Mouse (Mus musculus) layer of hippocampus, postnatal 14 days (tissue): ENCODE results near the gene Fyn. TPM values are rescaled to one million over a fixed set of nuclear protein-coding genes. Genes with fewer than 3 reads are reported as not detected.

ENCODE experiments used
- DNase-seq, 2 experiments: peaks; one replicate each; pipeline ENCODE4 v3.0.0; 2021 to 2022; ENCODE audit warnings: low spot score in 2 of 2, mixed read lengths in 1 of 2
- total RNA-seq, 2 experiments: library from RNA; stranded (reverse); gene quantifications; 2 replicates each; pipeline ENCODE4 v1.2.3; 2021

The Fyn gene
- total RNA-seq, 2 experiments from 2014 or later: 260 to 261 TPM

DNA sequence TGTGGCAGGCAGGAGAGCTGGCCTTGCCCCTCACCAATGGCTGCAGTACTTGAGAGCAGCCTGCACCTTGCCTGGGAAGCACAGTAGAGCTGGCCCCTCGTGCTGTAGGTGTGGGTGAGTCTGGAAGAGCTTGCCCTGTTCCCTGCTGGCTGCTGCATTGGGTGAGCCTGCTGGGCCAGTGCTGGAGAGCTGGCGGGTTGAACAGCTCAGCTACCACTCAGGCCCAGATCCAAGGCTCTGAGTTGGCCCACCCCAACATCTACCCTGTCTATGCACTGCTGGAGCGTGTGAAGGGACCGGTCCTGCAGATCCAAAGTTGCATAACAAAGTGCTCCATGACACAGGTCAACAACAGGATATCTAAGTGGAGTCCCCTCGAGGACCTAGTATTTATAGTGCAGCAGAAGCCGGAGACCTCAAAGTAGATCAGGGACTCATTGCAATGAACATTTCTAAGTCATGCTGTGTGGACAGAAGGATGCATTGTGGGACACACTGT, 41.5 kb downstream of the Fyn start:
- no peak for DNase-seq

DNA sequence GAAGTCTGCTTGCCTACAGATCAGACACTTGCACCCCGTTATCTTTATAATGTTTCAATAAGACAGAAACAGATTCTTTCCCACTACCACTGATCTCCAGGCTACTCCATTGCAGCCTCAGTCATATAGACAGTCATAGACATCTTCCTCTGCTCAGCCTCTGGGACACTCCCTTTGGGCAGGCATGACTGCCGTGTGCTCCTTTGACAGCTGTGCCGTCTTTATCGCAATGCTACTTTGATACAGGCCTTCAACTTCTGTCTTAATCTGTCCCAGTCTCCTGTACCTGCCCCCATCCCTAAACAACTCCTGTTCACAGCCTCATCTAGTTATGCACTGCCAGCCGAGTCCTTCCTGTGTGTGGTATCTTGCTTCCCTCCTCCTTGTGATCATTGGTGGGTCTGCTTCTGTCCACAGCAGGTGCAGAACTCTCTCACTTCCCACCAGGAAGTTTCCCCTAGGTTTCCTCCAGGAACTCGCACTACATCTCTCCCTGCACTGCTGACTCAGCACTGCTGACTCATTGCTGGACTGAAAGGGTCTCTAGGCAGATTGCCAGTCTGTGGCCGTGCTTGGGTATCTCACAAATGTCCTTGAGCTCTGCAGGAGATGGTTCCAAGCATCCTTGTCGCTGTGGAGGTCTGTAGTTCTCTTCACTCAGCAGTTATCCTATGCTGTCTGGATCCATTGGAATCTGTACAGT, 43.4 kb downstream of the Fyn start:
- DNase-seq: no peak

DNA sequence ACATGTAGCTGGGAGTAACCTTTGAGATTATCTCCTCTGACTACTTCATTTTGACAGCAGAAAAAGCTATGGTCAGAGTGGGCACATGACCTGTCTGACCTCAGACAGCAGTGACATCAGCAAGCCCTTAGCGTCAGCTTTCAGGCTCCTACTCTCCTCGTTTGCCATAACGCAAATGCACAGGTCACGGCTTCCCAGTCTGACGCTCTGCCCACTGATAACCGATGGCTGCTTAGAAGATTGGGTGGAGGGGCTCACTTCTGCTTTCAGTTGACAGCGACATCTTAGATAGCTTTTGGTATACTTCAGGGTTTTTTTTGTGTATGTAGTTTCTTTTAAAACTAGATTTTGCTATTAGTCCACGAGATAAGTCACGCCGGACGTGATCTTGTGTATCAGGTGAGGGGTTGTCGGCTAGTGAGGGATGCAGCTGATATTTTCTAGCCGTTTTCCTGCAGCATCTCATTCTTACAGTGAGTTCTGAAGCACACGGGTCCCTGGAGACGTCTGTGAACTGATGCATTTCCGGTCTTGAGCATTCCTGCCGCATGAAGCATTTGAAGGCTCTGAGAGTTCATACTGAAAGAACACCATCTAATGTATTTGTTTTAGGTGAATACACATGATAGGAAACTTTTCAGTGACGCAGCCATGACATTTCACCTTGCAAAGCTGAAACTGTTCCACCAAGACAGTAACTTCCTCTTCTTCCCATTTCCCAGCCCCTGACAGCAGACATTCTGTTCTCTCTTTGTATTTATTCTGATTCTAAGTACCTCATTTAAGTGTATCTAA, 44.4 kb downstream of the Fyn start:
- DNase-seq: no peak

DNA sequence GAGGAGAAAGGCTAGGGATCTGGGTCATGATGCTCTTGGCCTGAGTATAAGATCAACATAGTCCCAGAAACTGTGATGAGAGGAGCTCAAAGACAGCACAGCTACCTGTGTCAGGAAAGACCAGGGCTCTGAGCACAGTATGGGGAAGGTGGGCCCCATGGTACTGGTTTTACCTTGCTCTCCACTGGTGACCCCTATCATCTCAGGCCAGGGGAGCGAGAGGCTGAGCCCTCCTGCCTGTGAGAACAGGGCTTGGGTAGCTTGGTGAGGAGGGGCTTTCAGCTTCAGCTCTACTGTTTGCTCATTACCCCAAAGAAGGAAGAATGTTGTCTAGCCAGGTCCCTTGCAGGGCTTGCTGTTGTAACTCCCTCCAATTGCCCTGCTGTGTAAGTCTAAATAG, 45.4 kb downstream of the Fyn start:
- DNase-seq: no peak

DNA sequence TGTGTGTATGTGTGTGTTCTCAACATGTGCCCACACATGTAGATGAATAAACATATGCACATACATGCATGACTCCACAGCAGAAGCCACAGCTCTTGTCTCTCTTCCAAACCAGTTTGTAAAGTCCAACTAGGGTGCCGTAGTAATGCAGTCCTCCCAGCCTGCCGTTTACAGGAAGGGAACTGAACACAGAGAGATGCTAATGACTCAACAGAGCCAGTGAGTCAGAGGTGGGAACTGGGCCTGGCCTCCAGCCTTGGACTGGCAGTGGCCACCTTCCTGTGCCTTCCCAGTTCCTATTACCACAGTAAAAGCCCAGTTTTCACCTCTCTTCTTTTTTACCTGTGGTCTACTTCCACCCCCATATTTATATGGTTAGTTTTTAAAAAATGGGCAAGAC, 46.9 kb downstream of the Fyn start:
- DNase-seq: no peak

DNA sequence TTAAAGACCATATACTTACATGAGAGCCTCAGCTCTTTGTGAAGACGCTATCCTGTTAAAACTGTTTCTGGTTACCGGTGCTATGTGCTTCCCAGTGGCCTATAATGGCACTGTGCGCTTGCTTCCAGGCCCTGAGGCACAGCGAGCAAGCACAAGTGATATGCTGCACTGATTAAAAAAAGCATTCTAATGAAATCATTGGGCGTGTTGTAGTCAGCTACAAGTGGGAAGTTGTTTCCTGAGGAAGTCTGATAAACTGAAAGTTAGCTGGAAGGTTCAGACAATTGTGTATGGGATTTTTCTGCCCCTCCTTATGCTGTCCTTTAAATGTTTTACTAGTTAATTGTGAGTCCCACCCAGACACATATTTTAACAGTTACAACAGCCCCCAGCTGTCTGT, 49.0 kb downstream of the Fyn start:
- DNase-seq: no peak

DNA sequence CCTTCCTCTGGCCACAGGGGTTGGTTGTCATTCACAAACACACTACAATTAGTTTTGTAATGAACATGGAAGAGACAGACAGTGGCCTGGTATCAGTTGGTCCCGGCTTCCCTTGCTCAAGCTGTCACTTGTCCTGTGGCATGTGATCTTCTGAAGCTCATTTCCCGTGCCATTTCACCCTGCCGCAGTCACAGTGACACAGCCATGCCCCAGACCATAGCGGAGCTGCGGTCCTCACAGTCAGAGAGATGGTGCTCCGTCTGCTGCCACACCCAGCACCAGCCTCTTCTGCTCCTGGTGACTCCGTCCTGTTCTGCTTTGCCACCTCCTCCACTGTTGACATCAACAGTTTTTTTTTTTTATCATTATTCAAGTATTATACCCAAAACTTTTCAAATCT, 49.7 kb downstream of the Fyn start:
- no peak for DNase-seq

DNA sequence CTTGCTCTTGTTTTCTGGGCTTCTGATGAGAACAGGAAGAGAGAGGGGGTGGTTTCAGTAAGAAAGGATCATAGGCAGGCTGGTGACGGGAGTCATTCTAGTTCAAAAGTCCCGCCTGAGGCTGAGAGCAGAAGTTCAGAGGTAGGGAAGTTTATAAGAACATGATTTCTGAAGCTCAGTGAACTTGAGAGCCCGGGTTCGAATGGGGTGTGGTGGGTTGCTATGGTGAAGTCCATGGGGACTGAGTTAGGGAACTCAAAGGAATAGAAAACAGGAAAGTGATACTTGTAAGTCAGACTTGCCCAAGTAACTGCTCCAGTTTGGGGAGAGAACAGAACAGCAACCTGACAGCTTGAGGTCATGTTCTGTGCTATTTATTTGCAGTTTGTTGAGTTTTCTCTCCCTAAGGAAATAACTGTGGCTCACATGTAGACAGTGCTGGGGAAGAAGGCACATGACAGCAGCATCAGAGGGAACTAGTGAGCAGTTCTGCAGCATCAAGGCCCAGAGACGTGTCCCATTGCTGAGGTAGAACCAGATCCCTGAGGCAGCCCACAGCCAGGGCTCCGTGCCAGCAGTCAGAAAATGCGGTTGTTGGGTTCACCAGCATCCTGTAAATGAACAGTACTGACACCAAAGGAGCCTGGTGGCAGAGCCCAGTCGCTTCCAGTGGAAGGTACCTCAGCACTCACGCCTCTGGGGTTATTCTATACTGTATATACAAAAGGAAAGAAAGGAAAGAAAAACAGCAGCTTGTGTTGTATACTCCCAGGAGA, 52.4 kb downstream of the Fyn start:
- DNase-seq: no peak

DNA sequence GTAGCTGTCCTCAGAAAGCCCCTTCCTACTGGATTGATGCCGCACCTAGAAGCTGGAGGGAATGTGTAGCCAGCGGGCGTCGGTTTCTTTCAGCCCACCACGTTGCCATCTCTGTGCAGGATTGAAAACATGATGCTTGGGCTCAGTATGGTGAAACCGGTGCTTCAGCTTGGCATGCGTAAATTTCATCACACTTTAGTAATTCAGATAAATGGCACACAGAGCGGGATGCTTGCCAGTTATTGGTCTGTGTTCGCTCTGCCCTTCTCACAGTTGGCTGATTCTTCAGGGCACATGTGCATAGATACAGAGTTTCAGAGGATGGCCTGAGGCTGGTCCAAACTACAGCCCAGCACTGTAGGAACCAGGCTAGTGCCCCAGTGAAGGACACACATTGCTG, 53.1 kb downstream of the Fyn start:
- peak in 1 of 2 experiments; percentile 65 for DNase-seq

DNA sequence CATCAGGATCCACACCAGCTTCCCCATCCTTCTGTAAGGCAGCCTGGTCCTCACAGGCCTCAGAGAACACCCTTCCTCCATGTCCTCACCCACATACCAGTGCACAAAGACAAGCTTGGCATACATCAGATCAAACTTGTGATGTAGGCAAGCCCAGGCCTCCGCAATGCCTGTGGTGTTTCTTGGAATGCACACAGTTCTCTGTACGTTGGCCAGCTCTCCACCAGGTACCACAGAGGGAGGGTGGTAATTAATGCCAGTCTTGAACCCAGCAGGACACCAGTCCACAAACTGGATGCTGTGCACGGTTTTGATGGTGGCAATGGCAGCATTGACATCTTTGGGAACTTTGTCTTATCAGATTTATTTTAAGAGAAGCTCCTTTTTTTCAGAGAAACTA, 56.0 kb downstream of the Fyn start:
- DNase-seq: no peak

DNA sequence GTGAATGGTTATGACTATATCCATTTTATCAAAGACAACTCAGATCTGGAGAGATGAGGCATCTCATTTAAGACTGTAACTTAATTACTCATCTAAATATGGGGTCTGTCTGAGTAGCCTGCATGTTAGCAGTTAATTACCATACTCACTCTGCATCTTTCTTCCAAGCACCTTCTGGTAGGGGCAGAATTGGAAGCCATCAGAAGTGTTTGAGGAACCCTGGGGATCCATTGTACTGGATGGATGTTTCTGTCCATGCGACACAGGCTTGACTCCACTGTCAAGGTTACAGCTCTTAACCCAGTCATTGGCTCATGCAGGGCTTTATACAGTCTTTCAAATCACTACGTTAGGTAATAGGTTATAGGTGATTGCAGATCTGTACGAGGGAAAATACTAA, 57.4 kb downstream of the Fyn start:
- DNase-seq: no peak

DNA sequence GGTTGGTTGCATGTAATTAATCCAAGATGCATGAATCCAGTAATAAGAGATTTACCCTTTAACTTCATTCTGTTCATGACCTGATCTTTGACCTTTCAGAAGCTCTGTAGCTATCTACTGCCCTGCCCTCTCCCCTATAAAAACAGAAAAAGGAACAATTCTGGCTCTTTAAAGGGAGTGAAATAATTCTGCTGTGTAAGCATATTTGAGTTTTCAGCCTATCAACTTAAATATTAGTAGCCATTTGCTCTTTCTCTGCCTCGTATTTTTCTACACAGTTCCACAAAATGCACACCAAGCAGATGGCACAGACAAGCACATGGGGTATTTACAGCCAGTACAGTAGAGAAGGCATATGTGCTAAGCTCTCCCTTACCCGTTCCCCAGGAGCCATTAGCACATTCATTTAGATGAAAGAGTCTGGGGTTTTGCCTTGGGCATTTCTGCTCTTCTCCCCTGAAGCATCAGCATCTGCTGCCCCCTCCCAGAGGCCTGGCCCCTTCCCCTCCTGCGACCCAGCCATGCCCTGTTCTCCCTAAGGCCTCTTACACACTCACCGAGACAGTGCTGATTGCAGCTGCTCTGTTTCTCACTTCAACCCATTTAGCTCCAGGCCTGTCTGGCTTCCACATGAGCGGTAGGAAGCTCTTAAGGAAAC, 58.3 kb downstream of the Fyn start:
- peak in 1 of 2 experiments; percentile 56 for DNase-seq

DNA sequence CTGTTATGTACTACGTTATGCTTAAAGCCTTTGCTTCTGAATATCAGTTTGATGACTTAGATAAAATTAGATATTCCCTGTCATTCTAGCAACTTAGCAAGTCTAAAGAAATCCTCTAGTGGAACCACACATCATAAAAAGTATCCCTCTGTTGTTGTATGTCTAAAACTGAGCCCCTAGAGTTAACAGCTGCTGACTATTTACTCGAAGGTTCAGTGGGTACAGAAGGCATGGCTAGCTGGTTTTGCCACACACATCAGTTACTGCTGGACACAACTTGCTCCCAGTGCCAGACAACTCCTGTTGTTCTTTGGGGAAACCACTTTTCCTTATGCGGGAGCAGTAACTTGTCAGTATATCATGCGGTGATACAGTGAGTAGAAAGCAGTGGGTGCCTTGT, 61.0 kb downstream of the Fyn start:
- no peak for DNase-seq

DNA sequence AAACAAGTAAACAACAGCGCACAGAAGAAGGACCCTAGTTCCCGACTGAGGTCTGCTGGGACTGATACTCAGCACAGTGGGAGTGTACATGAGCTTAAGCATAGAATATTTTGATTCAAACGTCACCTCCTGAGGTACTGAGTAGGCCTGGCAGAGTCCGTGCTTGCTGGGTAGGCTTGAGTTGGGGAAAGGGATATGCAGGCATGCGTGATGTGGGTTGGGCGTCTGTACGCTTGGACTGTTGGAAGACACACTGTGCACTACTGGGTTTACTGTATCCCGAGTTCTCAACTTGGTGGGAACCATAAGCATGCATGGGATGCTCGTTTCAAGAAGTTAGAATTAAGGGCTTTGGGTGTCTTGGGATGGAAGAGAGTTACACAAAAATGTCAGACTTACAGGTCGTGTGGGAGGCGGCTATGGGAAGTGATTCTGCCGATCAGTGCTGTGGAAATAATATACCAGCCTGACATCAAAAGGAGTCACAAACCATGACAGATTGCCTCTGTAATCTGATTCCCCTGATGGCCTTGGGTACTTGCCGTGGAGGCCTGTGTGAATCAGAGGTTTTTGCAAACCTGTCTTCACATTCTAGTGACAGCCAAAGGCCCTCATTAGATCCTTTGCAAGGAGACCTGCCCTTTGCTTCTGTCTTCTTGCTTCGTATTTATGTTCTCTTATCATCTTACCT, 61.6 kb downstream of the Fyn start:
- DNase-seq: no peak

DNA sequence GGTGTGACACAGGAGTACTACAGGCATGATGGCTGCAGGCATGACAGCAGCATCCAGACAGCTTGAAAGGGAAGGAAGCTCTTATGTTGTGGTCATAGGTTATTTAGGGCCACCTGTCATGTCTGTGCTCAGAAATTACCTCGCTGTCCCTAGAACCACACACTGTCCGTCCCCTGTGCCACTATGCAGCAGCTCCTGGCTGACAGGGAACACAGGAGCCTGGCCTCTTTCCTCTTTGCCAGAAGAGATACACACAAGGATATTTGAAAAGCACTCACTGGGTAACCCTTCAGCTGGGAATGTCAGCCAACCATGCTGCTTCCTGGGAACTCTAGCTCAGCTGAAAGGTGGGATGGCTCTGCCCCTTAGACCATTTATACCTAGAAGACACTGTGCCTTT, 62.6 kb downstream of the Fyn start:
- no peak for DNase-seq

DNA sequence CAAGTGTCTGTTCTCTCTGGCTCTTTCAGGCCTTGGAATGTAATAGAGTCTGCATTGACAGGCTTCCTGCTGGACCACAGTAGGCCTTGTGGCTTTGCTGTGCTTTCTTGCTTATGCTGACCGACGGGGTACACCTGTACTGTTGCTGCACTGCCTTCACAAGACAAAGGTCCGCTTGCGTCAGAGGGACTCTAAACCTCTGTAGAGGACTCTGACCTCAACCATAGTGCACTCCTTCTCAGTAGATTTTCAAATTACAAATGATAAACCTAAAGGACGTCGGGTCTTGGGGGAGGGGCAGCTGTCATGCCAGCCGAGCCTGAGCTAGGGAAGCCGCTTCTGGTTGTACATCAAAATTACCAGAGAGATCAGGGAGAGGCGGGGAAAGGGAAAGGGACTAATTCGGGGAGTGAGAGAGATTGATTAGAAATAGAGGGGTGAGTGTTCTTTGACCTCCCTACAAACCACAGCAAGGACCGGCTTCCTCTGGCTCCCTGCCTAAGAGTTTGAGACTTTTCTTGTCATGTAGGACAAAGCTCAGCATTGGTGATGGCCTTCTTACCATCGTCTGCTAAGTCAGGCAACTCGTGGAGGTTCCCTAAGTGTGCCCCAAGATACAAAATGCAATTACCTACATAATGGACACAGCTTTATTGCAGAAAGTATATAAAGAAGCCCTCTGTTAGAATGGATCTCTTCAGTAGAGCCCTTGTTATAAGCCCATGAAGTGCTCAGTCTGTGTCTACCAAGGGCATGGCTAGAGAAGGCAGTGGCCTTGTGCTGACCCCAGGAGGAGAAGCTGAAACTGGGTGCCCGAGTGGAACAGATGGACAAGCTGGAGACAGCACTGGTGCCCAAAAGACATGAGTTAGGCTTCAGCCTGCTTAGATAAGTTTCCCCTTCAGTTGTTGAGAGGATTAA, 64.3 kb downstream of the Fyn start:
- DNase-seq: no peak

DNA sequence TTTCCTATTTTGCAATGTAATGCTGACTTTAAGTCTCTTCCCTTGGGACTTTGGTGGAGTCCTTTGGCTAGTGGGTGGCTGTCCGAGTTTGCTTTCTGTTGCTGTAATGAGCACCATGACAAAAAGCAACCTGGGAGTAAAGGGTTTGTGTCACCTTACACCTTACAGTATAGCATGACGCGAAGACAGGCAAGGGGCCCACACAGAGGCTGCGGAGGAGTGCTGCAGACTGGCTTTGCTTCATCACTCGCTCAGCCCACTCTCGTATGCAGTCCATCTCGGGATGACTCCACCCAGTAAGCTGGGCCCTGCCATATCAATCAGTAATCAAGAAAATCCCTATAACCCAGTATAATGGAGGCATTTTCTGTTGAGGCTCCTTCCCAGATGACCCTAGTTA, 65.2 kb downstream of the Fyn start:
- no peak for DNase-seq

DNA sequence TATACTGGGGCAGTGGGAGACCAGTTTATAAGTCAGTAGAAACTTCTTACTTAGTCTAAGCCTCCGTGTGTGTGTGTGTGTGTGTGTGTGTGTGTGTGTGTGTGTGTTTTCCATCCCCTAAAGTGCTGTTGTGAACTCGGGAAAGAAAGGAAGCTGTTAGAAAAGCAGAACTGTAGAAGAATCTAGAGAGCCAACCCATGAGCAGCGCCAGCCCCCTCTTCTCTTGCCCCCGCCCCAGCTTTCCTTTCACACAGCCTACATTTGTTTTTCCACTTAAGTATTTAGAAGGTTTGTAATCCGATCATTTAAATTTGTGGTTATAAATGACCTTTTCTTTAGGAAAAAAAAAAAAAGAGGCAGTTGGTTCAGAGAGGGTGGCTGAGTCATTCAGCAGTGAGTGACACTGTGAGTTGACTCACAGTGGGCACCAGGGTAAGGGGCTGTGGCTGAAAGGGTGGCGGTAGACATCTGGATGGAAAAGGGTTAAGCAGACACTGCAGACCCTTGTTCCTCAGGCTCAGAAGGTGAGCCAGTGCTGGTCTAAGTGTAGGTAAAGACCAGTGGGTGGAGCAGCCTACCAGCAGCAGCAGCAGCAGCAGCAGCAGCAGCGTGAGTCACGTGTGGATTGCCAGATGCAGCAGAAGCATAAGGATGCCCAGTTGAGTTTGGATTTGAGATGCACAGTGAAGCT, 66.2 kb downstream of the Fyn start:
- no peak for DNase-seq

DNA sequence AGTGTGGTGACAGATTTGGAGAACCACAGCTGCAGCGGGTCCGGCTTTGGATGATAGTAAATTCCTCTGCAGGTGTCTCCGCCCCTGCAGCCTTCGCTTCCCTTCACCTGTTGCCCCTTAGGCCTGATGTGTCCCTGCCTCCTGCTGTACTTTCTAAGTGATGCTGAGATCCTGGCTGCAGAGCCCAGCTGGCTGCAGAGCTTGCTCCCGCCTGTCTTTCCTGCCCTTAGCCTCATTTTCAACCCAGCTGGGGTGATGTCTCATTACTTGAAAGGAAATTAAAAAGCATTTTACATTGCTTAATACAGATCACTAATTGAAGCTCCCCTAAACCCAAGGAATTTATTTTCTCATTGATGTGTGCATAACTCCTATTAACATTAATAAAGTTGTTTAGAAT, 70.2 kb downstream of the Fyn start:
- DNase-seq: no peak
